Mouse (Mus musculus) natural killer cell, adult 2 months (primary cell): ENCODE results near the gene Mdm4.

Experiments
- DNase-seq, 2 experiments: peaks; one replicate each; pipeline ENCODE4 v3.0.0; 2022; ENCODE audit warnings: low spot score in 2 of 2

Mdm4 gene

DNA sequence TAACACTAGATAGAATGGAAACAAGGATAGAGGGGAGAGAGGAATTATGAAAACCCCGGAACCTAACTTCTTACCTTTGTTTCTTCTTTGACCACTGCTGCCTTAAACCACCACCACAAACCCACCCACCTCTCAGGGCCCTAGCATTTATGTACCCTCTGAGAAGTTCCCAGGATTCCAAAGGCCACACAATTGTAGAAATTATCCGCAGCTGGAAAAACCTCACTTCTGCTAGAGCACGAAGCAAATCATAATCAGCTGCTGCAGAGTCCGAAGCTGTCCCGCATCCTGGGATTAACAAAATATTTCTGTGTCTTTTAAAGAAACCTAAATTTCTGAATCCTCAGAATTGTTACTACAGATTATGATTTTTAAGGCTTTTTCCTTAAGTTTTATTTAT is at the start of gene Mdm4:
Gene Mdm4 (minus strand): TSS at position 101 of the 400 bp plus-strand sequence.
- DNase-seq = no peak

DNA sequence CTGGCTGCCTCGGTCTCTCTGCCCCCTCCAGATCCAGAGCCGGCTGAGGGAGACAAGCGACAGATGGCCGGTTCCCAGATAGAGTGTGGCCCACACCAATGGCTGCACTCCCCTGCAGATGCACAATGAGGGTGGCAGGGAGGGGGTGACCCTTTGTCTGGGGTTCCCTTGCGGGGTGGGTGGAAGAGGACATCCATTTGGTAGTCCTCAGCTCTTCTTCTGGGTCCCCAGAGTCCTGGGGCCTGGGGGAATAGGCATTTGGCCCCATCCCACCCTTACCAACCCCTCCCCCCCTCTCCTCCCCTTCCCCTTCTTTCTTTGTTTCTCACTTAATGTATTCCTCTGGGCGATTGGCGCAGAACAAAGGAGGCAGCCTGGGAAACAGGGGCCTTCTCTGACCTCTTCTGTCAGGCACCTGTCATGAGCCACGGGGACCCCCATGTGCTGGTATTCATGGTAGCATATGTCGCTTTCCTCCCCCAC is 49.8 kb upstream of the Mdm4 start:
- DNase-seq = no peak

DNA sequence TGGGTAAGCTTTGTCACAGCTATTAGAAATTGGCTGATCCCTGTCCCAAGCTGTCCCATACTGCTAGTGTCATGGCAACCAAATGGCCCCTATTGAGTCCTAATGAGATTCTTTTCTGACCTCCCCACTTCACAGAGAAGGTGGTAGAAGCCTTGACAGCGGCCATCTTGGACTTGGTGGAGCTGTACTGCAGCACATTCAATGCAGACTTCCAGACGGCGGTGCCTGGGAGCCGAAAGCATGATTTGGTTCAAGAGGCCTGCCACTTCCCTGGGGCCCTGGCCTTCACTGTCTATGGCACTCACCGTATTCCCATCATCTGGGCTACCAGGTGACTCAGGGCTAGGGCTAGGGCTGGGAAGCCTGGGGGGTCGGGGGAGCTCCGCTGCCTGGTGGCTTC is 49.1 kb upstream of the Mdm4 start:
- no peak for DNase-seq

DNA sequence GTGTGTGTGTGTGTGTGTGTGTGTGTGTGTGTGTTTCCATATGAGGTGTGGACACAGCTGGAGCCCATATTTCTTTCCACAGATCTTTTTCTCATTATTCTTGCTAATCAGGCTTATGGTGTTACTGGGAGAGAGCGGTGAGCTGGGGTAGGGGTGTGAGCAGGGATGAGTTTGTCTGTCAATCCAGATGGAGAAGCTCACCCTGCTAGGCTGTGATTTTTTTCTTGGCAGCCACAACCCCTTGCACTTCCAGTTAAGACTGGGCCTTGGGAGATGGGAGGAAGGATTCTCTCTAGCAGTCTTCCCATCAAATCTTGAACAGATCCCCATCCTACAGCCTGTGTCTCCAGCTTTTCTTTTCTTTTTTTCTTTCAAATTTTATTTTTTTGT is 48.0 kb upstream of the Mdm4 start:
- no peak for DNase-seq

DNA sequence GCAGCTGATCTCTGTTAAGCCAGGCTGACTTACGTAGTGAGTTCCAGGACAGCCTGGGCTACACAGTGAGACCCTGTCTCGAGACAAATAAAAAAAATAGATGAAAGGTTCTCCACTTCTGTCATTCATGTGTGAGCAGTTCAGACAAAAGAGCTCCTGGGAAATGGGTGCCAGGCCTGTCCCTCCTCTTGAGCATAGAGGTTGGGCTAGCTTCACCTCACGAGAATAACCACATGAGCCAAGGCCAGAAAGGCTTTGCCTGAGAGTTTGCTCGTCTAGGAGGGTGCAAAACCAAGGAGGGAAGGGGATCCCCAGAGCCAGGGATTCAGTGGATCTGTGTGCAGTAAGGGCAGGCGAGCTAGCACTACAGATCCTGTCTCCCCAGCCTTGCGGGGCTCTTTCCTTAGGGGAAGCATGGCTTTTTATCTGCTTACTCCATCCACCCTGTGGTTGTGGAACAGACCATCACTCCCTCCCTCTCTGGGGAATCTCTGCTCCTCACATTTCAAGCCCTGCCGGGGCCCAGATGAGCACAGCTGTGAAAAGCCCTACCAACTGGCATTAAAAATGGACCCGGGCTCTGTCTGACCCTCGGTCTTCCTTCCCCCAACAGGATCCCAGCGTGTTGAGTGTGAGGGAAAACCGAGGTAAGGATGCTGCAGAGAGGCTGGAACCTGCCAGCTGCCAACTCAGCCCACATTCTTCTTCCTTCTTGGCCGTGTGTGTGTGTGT is 47.4 kb upstream of the Mdm4 start:
- no peak for DNase-seq

DNA sequence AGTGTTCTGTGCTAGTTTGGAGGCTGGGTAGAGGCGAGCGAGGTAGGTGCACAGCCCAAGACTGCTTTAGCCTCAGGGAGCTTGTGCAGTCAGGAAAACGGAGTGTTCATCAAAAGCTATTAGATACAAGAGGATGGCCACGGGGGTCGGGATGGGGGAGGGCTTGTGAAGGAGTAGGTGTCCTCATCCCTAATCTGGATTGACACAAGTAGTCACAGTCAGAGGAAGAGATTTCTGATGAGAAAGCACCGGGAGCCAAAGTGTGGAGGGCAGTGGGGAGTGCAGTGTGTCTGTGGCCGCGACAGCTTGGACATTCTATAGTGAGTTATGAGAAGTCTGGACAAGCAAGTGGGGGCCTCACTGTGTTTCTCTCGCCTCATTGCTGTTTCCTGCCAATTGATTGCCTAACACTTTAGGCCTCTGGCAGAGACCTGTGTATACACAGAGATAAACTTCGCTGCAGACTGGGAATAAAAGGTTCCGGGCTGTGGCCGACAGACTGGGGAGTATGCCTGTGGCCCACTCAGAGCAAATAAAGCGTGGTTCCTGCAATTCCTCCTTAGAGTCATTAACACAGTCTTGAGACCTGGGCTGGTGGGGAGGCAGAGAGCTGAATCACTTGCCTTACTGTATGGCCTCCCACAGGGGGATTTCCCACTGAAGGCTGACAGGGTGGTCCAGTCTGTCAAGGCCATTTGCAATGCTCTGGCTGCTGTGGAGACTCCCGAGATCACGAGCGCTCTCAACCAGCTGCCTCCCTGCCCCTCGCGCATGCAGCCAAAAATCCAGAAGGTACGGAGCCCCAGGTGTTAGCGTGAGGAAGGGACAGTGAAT is 46.5 kb upstream of the Mdm4 start:
- DNase-seq = no peak

DNA sequence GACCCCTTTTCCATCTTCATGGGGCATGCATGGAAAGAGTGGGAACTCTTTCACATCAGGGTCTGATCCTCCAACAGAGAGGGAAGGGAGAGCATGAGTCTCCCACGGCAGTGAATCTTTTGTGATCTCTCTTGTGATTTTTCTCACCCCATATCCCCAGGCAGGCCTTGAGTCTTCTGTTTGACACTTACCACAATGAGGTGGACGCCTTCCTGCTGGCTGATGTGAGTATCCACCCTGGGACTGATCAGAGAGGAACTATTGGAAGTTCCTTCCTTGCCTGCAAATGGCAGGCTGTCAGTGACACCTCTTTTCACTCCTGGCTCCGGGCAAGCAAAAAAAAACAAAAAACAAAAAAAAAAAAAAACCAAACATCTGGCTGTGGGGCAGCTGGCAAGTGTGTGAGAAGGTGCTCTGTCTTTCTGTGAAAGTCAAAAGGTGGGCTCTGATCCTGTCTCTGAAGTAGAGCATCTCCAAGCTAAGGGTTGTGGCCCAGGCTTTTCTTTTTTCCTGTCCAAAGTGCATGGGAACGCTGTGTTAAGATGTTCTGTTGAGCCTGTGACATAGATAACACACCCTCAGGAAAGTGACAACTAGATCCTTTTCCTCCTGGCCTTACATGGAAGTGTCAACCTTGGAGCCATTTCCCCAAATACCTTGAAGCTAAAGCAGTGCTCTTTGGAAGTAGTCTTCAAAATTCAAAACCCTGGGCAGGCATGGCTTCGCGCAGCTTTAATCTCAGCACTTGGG is 45.5 kb upstream of the Mdm4 start:
- DNase-seq = no peak

GRCm38 (mm10) chr1:133074541-133074940 is 44.2 kb upstream of the Mdm4 start:
- DNase-seq = no peak

- DNase-seq = peak in 1 of 2 experiments; percentile 24
Observed at GRCm38 (mm10) chr1:133073327-133073856, 43.0 kb upstream of the Mdm4 start.

- DNase-seq = no peak
Observed at GRCm38 (mm10) chr1:133071666-133072381, 41.5 kb upstream of the Mdm4 start.

GRCm38 (mm10) chr1:133070157-133070556 is 39.8 kb upstream of the Mdm4 start:
- peak in 1 of 2 experiments; percentile 18 for DNase-seq

- DNase-seq = no peak
Observed at GRCm38 (mm10) chr1:133069275-133070120, 39.1 kb upstream of the Mdm4 start.

- DNase-seq = no peak
Observed at GRCm38 (mm10) chr1:133068669-133069274, 38.4 kb upstream of the Mdm4 start.

DNA sequence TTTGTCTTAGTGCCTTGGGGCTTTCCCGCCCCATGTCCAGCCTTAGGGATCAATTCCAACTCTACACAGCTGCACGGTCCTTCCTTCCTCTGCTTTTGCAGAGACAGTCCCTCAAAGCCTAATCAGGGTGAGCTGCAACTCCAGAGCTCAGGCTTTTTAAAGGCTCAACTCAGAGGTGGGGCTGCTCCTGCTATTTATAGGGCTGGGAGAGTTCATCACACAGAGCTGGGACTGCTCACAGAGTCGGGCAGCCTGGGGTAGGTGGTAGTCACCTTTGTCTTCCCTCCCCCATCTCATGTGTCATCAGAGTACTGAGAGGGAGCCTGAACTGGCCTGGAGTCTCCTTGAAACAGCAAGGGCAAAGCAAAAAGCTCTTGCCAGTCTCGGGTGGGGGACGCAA is 37.9 kb upstream of the Mdm4 start:
- no peak for DNase-seq

GRCm38 (mm10) chr1:133063164-133063563 is 32.8 kb upstream of the Mdm4 start:
- DNase-seq = no peak

DNA sequence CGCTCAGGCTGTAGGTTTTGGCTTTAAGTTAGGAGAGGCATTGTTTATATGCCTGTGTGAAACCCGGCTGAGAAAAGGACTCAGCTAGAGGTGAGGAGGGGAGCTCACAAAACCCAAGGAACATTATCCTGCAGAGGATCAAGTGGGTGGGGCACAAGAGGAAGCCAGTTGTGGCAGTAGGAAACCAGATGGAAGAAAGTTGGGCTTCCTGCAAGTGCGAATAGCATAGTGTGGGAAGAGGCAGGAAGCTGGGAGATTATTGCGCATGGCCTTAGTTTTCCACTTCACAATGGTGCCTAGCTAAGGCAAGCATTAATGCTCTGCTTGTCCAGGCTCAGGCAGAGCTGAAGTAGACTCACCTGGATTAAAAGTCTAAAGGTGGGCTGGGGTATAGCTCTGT is 30.3 kb upstream of the Mdm4 start:
- no peak for DNase-seq

DNA sequence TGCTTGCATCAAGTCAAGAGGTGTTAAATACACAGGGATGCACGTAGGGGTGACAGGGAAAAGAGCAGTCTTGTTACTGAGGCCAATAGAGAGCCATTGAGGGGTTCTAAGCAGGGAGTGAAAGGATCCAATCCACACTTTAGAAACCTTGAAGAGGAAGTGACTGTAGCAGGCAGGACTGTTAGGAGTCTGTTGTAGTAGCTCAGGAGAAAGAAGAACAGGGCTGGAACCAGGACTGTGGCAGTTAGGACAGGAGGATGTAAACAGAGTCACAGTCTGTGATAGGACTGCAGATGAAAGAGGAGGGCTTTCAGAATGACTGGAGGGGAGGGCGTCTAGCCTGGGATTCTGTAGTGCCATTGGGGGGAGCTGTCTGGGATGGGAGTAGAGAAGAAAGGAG is 29.2 kb upstream of the Mdm4 start:
- DNase-seq = no peak

- no peak for DNase-seq
Observed at GRCm38 (mm10) chr1:133057345-133058034, 27.1 kb upstream of the Mdm4 start.

DNA sequence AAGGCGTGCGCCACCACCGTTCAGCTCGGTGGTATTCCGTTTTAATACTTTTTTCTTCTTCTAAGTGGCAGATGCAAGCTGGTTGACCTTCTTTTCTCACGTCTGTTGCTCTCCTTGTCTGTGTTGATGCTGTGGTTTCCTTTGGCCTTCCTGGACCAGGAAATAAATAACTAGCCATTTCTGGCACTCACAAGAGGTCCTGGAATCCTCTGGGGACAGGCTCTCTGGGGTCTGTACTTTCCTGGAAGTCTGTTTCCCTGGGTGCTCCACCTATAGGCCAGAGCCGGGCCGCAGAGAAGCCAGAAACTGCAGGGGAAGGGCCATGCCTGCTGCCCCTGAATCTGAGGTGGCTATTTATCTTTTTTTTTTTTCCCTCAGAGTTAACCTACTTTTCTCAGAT is 24.0 kb upstream of the Mdm4 start:
- DNase-seq = no peak
